Mouse (Mus musculus) CD4-positive, CD25-positive, alpha-beta regulatory T cell, adult 4 months (primary cell): ENCODE measurements around the gene Gtdc1. TPM values are rescaled to one million over a fixed set of nuclear protein-coding genes. Genes with fewer than 3 reads are reported as not detected.

ENCODE experiments used
- ATAC-seq: one replicate; pipeline ENCODE4 v1.8.0; 2017
- polyA plus RNA-seq, 2 experiments: library from polyadenylated mRNA; unstranded; fragments of 100-300 nt; shearing (Covaris generic); gene quantifications; one replicate each; pipeline ENCODE4 v1.2.1; 2017

Gene Gtdc1
- polyA plus RNA-seq, 2 experiments from 2014 or later, result 18.1 to 21.4 TPM

GRCm38 (mm10) chr2:44923056-44923883, 4.2 kb downstream of the Gtdc1 start:
- ATAC-seq, result peak; percentile 23

- no peak for ATAC-seq
Measured at GRCm38 (mm10) chr2:44922500-44922899, 5.0 kb downstream of the Gtdc1 start.

DNA sequence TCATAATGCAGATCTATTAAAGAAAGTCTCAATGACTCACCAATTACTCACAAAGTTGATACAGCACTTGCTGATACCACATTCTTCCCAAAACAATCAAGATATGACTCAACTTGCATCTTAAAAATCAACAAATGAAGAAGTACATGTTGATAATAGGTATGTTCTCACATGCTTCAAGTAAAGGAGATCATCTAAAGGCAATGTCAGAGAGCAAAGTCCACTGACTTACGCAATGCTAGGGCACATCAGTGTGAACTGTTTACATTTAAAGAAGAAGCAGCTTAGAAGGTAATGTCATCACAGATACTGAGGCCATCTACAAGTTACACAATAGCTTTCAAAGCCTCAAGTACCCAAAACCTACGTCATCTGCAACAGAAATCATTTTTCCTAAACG, 7.0 kb downstream of the Gtdc1 start:
- ATAC-seq, result peak; percentile 56

DNA sequence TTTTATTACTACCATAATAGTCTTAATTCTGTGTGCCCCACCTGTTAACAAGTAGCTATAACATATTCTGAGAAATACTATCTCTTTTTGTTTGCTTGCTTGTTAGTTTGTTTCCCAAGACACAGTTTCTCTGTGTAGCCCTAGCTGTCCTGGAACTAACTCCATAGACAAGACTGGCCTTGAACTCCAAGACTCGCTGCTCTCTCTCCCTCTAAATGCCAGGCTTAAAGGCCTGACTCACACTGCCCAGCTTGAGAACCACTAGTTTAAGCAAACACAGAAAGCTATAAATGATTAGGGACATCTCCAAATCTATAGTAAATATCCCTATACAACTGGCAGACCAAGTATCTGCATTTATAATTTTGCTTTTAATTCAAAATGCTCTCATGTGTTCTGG, 8.1 kb downstream of the Gtdc1 start:
- no peak for ATAC-seq

DNA sequence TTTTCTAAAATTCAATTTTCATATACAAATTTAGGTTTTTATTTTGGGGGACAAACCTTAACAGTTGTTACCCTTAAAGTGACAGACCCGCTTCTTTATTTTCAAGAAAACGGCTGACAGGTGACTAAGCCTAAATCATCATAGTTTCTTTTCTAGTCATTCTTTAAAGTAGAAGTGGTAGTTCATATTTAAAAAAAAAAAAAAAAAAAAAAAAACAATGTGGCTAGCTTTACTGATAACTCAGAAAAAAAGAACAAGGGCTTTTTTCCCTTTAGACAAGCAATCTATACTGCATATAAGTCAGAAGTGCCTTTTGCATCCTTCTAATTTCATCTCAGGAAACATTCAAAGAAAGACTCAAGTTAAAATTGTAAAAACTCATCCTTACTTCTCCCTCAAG, 8.7 kb downstream of the Gtdc1 start:
- ATAC-seq, result no peak

- ATAC-seq, result no peak
Measured at GRCm38 (mm10) chr2:44916286-44916685, 11.2 kb downstream of the Gtdc1 start.

GRCm38 (mm10) chr2:44897801-44898200, 29.7 kb downstream of the Gtdc1 start:
- no peak for ATAC-seq

DNA sequence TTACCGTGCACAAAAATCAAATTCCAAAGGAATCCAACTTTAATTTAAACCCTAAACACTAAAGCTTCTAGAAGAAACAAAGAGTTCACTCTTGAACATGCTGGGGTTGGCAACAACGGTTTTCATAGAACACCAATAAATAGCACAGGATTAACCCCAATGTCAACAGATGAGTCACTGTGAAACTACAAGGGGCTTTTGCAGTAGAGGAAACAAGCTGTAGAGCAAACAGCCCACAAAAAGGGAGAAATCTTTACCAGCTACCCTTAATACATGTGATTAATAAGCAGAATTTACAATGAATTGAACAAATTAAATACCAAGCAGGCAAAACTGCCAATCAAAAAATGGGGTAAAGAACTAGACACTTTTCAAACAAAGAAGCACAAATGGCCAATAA, 53.7 kb downstream of the Gtdc1 start:
- peak; percentile 96 for ATAC-seq

- ATAC-seq, result no peak
Measured at GRCm38 (mm10) chr2:44864726-44865125, 62.7 kb downstream of the Gtdc1 start.

DNA sequence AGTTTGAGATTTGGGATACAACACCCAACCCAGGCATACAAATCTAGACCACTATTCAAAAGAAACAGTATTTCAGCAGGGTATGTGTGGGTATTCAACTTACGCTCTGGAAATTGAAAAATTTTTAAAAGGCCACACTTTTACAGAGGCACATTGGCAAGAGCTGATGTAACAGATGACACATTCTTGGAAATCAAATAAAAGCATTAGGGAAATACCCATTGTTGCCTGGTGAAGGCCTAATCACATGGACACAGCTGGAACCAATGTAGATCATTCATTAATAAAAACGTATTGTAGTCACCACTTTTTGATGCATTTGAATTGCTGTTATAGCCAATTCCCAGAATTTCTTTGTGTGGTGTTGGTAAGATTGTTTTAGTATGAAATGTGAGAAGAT, 73.0 kb downstream of the Gtdc1 start:
- ATAC-seq, result no peak

GRCm38 (mm10) chr2:44849666-44850065, 77.8 kb downstream of the Gtdc1 start:
- ATAC-seq, result no peak

GRCm38 (mm10) chr2:44848156-44848555, 79.3 kb downstream of the Gtdc1 start:
- ATAC-seq, result no peak

DNA sequence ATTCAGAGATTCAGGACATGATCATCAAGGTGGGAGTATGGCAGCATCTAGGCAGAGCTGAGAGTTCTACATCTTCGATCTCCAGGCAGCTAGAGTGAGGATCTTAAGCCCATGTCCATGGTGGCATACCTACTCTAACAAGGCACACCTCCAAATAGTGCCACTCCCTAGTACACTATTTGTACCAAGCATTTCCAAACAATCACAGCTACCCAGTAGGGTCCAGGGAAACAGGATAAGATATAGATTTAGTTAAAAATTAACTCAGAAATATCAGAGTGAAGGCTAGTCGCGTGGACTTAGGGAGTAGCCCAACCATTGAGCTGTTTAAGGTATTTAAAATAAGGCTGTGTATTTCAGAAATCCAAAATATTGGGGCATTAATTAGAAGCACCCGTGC, 82.0 kb downstream of the Gtdc1 start:
- no peak for ATAC-seq

DNA sequence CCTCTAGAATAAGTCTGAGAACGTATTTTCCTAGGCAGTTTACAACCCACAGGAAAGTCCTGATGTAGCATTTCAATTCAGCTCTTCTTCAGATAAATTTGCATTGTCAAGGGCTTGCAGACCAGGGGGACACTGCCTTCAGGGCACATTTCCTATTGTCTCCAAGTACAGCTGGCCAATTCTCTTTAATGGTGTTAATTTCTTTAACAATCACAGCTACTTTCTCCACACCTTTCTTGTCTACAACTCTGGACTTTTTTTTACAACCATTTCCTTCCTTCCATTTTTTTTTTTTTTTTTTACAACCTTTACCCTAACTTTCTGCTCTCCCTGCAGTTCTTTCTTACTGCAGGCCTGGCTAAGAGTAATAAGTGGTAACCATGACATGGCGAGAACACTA, 97.7 kb downstream of the Gtdc1 start:
- ATAC-seq, result no peak

DNA sequence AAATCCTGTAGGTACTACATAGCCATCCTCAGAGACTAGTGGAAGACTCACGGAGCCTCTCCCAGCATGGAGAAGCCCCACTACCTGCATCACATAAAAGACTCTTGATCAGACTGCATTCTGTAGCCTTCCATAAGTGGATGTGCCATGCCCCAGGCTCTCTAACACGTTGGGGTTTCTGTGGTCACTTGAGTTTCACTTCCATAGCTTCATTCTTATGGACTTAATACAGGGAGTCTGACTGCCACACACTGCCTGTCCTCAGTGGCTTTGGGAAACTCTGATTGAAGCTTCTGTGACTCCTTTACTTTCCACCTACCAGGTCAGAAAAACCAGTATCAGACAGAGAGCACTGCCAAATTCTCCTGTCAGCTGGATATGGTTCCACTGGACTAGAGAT, 98.1 kb downstream of the Gtdc1 start:
- no peak for ATAC-seq

DNA sequence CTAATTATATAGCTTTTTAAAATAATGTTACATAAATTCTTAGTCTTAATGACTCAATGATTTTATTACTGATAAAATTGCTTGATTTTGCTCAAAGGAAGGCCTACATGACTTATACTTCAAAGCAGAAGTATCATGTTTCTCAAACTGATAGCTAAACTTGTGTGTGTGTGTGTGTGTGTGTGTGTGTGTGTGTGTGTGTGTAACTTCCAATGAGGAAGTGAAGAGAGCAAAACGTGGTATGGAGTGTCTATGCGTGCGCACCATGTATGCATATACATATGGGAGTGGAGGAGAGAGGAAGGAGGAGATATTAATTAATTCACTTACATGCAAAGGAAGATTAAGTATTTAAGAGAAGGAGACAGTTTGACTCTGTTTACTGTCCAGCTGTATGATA, 100.8 kb downstream of the Gtdc1 start:
- no peak for ATAC-seq

DNA sequence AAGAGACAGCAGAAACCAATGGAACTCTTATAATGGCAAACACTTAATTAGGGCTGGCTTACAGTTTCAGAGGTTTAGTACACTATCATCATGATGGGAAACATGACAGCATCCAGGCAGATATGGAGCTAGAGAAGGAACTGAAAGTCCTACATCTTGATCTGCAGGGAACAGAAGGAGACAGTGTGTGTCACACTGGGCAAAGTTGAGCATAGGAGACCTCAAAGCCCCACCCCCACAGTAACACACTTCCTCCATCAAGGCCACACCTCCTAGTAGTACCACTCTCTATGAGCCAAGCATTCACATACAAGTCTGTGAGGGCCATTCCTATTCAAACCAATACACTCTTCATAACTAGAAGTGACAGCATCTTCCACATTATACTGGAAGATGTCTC, 109.7 kb downstream of the Gtdc1 start:
- ATAC-seq, result no peak

DNA sequence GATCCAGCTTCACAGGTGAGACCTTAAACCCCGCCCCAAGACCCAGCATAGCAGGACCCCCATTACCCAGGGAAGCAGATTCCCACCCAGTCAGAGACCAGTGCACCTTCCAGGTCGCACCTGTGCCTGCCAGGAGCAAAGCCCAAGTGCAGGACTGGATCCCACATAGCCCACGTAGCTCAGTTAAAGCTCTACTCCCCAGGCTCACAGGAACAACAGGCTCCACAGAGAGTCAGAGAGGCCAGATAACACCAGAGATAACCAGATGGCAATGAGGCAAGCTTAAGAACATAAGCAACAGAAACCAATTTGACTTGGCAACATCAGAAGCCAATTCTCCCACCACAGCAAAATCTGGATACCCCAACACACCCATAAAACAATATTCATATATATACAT, 113.7 kb downstream of the Gtdc1 start:
- ATAC-seq, result no peak

DNA sequence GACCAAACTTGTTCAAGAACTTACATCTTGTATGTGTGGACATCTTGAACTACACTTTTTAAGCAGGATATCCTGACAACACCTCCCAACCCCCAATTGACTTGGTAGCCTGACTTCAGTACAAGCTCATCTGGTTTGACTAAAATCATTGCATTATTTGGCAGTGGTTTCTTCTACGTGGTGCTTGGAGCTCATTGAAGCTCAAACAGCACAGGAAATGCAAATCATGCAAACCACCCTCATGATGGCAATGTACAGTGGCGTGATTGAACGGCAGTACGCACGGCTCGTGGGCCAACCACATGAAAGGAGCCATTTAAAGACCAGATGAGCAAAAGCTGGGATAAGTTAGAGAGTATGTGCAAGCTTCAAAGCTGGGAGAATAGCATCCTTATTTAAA, 123.0 kb downstream of the Gtdc1 start:
- peak; percentile 98 for ATAC-seq

- no peak for ATAC-seq
Measured at GRCm38 (mm10) chr2:44801361-44801760, 126.1 kb downstream of the Gtdc1 start.

GRCm38 (mm10) chr2:44791840-44792239, 135.6 kb downstream of the Gtdc1 start:
- no peak for ATAC-seq

GRCm38 (mm10) chr2:44791134-44791533, 136.3 kb downstream of the Gtdc1 start:
- ATAC-seq, result peak; percentile 75

DNA sequence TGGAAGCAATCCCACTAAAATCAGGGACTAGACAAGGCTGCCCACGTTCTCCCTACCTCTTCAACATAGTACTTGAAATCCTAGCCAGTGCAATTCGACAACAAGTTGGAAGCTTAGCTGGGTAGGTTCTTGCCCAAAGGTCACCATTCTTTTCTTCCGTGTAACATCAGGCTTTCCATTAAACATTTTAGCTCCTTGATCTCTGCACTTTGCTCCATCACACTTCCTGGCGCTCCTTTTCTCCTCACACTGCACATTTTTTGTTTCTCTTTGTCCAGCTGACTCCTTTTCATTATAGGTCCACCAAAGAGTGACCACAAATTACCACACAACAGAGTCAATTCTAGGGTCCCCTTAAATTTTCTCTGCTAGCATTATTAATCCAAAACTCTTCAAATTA, 144.7 kb downstream of the Gtdc1 start:
- ATAC-seq, result no peak

DNA sequence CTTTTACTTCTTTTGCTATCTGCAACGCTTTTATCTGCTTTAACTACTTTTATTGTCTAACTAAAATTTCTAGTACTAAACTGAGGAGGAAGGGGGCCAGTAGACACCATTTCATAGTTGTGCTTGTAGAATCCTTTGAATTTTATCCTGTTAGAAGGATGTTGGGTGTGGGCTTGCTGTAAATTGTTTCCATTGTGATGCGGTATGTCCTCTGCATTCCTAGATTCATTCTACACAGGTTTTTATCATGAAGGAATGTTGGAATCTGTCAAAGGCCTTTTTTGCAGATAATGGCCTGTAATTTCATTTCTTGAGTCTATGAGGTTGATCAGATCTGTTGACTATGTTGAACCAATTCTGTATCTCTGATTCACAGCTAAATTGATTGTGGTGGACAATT, 146.5 kb downstream of the Gtdc1 start:
- no peak for ATAC-seq

- no peak for ATAC-seq
Measured at GRCm38 (mm10) chr2:44763898-44764297, 163.6 kb downstream of the Gtdc1 start.
